Mouse (Mus musculus): ENCODE measurements around the gene Kank1. TPM values are rescaled to one million over a fixed set of nuclear protein-coding genes. Genes with fewer than 3 reads are reported as not detected.

Kank1 gene
- polyA plus RNA-seq, 1 experiment from 2014 or later, result 23.0 TPM

GRCm38 (mm10) chr19:25417671-25418070 lies 180.9 kb downstream of the Kank1 start:
- Histone ChIP-seq H3K9me3 (no peaks in the 10 kb centered on the region), H3K27ac (peak overlapping the region; percentile 11; the same call in 1 of the 2 replicates), H3K4me2 (no peak overlapping the region), H3K9ac (no peak overlapping the region), H3K4me3 (replicated peaks) (no peak overlapping the region), H3K36me3 (0 out of 2 replicates have a peak, but pooled peaks cover under 1% of the 10 kb centered on the region), H3K4me1 (0 out of 2 replicates have a peak, but pooled peaks cover 5% of the 10 kb centered on the region), H3K27me3 (replicated peaks) (no peaks in the 10 kb centered on the region)
- WGBS, result 77% methylated on average over 3 of the region's 3 CpGs
- no peak for ATAC-seq (ENCODE audit: insufficient read depth, low FRiP score, low read depth)

GRCm38 (mm10) chr19:25419983-25420382 lies 183.2 kb downstream of the Kank1 start:
- 64% methylated on average over 8 of the region's 8 CpGs for WGBS
- no peak overlapping the region for H3K4me2 ChIP-seq
- no peak for ATAC-seq (ENCODE audit: insufficient read depth, low FRiP score, low read depth)
- no peak overlapping the region for H3K27ac ChIP-seq
- 0 out of 2 replicates have a peak, but pooled peaks cover 5% of the 10 kb centered on the region for H3K4me1 ChIP-seq
- H3K36me3 ChIP-seq, result no peaks in the 10 kb centered on the region
- H3K4me3 ChIP-seq (replicated peaks), result no peak overlapping the region
- no peak overlapping the region for H3K9ac ChIP-seq
- no peaks in the 10 kb centered on the region for H3K27me3 ChIP-seq (replicated peaks)
- no peaks in the 10 kb centered on the region for H3K9me3 ChIP-seq

- no peaks in the 10 kb centered on the region for H3K9me3 ChIP-seq
- H3K4me1 ChIP-seq, result no peaks in the 10 kb centered on the region
- H3K9ac ChIP-seq, result no peak overlapping the region
- WGBS, result 69% methylated on average over 7 of the region's 7 CpGs
- H3K4me3 ChIP-seq (replicated peaks), result no peak overlapping the region
- no peak overlapping the region for H3K27ac ChIP-seq
- no peaks in the 10 kb centered on the region for H3K27me3 ChIP-seq (replicated peaks)
- no peak for ATAC-seq (ENCODE audit: insufficient read depth, low FRiP score, low read depth)
- no peak overlapping the region for H3K4me2 ChIP-seq
- H3K36me3 ChIP-seq, result peaks cover 9% of the 10 kb centered on the region; the same call in 1 of the 2 replicates
These were observed 185.3 kb downstream of the Kank1 start for GRCm38 (mm10) chr19:25422096-25422495.

- Histone ChIP-seq H3K9me3 (no peaks in the 10 kb centered on the region), H3K4me2 (no peak overlapping the region), H3K27me3 (replicated peaks) (no peaks in the 10 kb centered on the region), H3K4me3 (replicated peaks) (no peak overlapping the region), H3K9ac (no peak overlapping the region), H3K27ac (no peak overlapping the region), H3K36me3 (peaks cover 10% of the 10 kb centered on the region; the same call in 1 of the 2 replicates), H3K4me1 (no peaks in the 10 kb centered on the region)
- 77% methylated on average over 5 of the region's 5 CpGs for WGBS
- no peak for ATAC-seq (ENCODE audit: insufficient read depth, low FRiP score, low read depth)
These were observed 186.6 kb downstream of the Kank1 start for GRCm38 (mm10) chr19:25423371-25423770.

GRCm38 (mm10) chr19:25426431-25426830 lies 189.7 kb downstream of the Kank1 start:
- H3K4me2 ChIP-seq, result no peak overlapping the region
- H3K4me1 ChIP-seq, result no peaks in the 10 kb centered on the region
- H3K27ac ChIP-seq, result no peak overlapping the region
- H3K27me3 ChIP-seq (replicated peaks), result no peaks in the 10 kb centered on the region
- 85% methylated on average over 5 of the region's 5 CpGs for WGBS
- ATAC-seq (ENCODE audit: insufficient read depth, low FRiP score, low read depth), result no peak
- H3K9me3 ChIP-seq, result no peaks in the 10 kb centered on the region
- H3K4me3 ChIP-seq (replicated peaks), result no peak overlapping the region
- H3K9ac ChIP-seq, result no peak overlapping the region
- H3K36me3 ChIP-seq, result peaks cover 23% of the 10 kb centered on the region

- peaks cover 23% of the 10 kb centered on the region for H3K36me3 ChIP-seq
- no peaks in the 10 kb centered on the region for H3K27me3 ChIP-seq (replicated peaks)
- H3K4me1 ChIP-seq, result no peaks in the 10 kb centered on the region
- no peak overlapping the region for H3K4me2 ChIP-seq
- H3K4me3 ChIP-seq (replicated peaks), result no peak overlapping the region
- H3K27ac ChIP-seq, result no peak overlapping the region
- no peak overlapping the region for H3K9ac ChIP-seq
- no peak for ATAC-seq (ENCODE audit: insufficient read depth, low FRiP score, low read depth)
- 93% methylated on average over 17 of the region's 17 CpGs for WGBS
- H3K9me3 ChIP-seq, result no peaks in the 10 kb centered on the region
These were observed 191.1 kb downstream of the Kank1 start for GRCm38 (mm10) chr19:25427886-25428285.

GRCm38 (mm10) chr19:25428338-25428962 lies 191.7 kb downstream of the Kank1 start:
- Histone ChIP-seq H3K9ac (no peak overlapping the region), H3K4me3 (replicated peaks) (no peak overlapping the region), H3K27me3 (replicated peaks) (no peaks in the 10 kb centered on the region), H3K4me2 (no peak overlapping the region), H3K9me3 (no peaks in the 10 kb centered on the region), H3K36me3 (peaks cover 23% of the 10 kb centered on the region), H3K27ac (no peak overlapping the region), H3K4me1 (no peaks in the 10 kb centered on the region)
- no peak for ATAC-seq (ENCODE audit: insufficient read depth, low FRiP score, low read depth)
- 74% methylated on average over 13 of the region's 13 CpGs for WGBS

GRCm38 (mm10) chr19:25431431-25431830 lies 194.7 kb downstream of the Kank1 start:
- H3K4me2 ChIP-seq, result no peak overlapping the region
- no peak overlapping the region for H3K27ac ChIP-seq
- peaks cover 21% of the 10 kb centered on the region for H3K36me3 ChIP-seq
- H3K4me3 ChIP-seq (replicated peaks), result no peak overlapping the region
- H3K9me3 ChIP-seq, result no peaks in the 10 kb centered on the region
- H3K27me3 ChIP-seq (replicated peaks), result no peaks in the 10 kb centered on the region
- WGBS, result 77% methylated on average over 9 of the region's 9 CpGs
- no peak for ATAC-seq (ENCODE audit: insufficient read depth, low FRiP score, low read depth)
- no peak overlapping the region for H3K9ac ChIP-seq
- H3K4me1 ChIP-seq, result 0 out of 2 replicates have a peak, but pooled peaks cover 4% of the 10 kb centered on the region

GRCm38 (mm10) chr19:25431909-25432308 lies 195.1 kb downstream of the Kank1 start:
- Histone ChIP-seq H3K4me1 (0 out of 2 replicates have a peak, but pooled peaks cover 4% of the 10 kb centered on the region), H3K27ac (no peak overlapping the region), H3K9ac (no peak overlapping the region), H3K4me3 (replicated peaks) (no peak overlapping the region), H3K4me2 (no peak overlapping the region), H3K36me3 (peaks cover 16% of the 10 kb centered on the region), H3K9me3 (no peaks in the 10 kb centered on the region), H3K27me3 (replicated peaks) (no peaks in the 10 kb centered on the region)
- no peak for ATAC-seq (ENCODE audit: insufficient read depth, low FRiP score, low read depth)
- 76% methylated on average over 7 of the region's 7 CpGs for WGBS

GRCm38 (mm10) chr19:25433169-25433690 lies 196.5 kb downstream of the Kank1 start:
- Histone ChIP-seq H3K27ac (0 out of 2 replicates have a peak overlapping the region, but pooled peaks have one; percentile 8), H3K36me3 (peaks cover 14% of the 10 kb centered on the region), H3K4me3 (replicated peaks) (no peak overlapping the region), H3K9me3 (no peaks in the 10 kb centered on the region), H3K9ac (no peak overlapping the region), H3K27me3 (replicated peaks) (no peaks in the 10 kb centered on the region), H3K4me2 (no peak overlapping the region), H3K4me1 (0 out of 2 replicates have a peak, but pooled peaks cover 4% of the 10 kb centered on the region)
- no peak for ATAC-seq (ENCODE audit: insufficient read depth, low FRiP score, low read depth)
- WGBS, result 55% methylated on average over 7 of the region's 7 CpGs

- Histone ChIP-seq H3K4me2 (no peak overlapping the region), H3K27me3 (replicated peaks) (no peaks in the 10 kb centered on the region), H3K9me3 (no peaks in the 10 kb centered on the region), H3K4me3 (replicated peaks) (no peak overlapping the region), H3K4me1 (0 out of 2 replicates have a peak, but pooled peaks cover 4% of the 10 kb centered on the region), H3K9ac (no peak overlapping the region), H3K36me3 (peaks cover 14% of the 10 kb centered on the region), H3K27ac (no peak overlapping the region)
- no peak for ATAC-seq (ENCODE audit: insufficient read depth, low FRiP score, low read depth)
- 85% methylated on average over 7 of the region's 7 CpGs for WGBS
These were observed 197.6 kb downstream of the Kank1 start for GRCm38 (mm10) chr19:25434345-25434744.

- H3K4me2 ChIP-seq, result no peak overlapping the region
- peak overlapping the region; percentile 21; the same call in 1 of the 2 replicates for H3K27ac ChIP-seq
- H3K9ac ChIP-seq, result no peak overlapping the region
- 58% methylated on average over 6 of the region's 6 CpGs for WGBS
- no peak overlapping the region for H3K4me3 ChIP-seq (replicated peaks)
- ATAC-seq (ENCODE audit: insufficient read depth, low FRiP score, low read depth), result no peak
- no peaks in the 10 kb centered on the region for H3K27me3 ChIP-seq (replicated peaks)
- H3K9me3 ChIP-seq, result no peaks in the 10 kb centered on the region
- peaks cover 13% of the 10 kb centered on the region for H3K36me3 ChIP-seq
- H3K4me1 ChIP-seq, result 0 out of 2 replicates have a peak, but pooled peaks cover 4% of the 10 kb centered on the region
These were observed 198.0 kb downstream of the Kank1 start for GRCm38 (mm10) chr19:25434795-25435194.
